Mouse (Mus musculus) cerebellum, adult (tissue): ENCODE measurements around the gene Eri3.
A peak's percentile ranks its signal among the peaks of the same experiment; 100 is the strongest.

Experiments
- ATAC-seq: cut with Nextera tagmentation; 2 replicates; pipeline ENCODE4 v1.9.2; 2017; ENCODE audit warnings: mild to moderate bottlenecking, moderate library complexity, mixed read lengths; ENCODE audit not compliant: insufficient number of reproducible peaks, low FRiP score, low TSS enrichment

Gene Eri3

DNA sequence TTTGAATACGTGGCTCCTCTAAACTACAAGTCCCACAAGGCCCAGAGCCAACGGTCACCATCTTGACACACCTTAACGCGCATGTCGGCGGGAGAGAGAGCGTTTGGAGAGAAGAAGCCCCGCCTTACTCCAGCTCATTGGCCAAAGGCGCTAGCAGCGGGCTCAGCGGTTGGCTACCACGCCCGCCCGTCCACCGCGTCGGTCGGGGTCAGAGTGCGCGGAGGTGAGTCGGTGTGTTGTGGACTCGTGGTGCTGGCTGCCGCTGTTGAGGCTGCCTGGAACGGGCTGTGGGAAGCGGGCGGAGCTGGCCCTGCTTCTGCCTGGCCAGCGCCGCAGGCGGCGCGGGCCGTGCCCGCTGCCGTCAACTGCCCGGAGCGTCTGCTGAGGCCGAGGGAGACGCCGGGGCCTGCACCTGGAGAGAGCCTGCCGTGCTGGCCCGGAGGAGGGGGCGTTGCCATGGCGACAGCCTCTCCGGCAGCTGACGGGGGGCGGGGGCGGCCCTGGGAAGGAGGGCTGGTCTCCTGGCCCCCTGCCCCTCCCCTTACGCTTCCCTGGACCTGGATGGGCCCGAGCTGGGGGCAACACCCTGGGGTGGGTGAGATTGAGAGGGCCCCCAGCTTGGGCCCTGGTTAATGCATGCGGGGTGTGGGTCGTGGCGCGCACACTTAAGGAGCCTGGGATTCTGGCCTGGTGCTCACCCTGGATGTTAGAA lies at the start of gene Eri3:
TSS of gene Eri3 (plus strand) at position 226 of the 712 bp plus-strand sequence.
- peak; percentile 99 for ATAC-seq

DNA sequence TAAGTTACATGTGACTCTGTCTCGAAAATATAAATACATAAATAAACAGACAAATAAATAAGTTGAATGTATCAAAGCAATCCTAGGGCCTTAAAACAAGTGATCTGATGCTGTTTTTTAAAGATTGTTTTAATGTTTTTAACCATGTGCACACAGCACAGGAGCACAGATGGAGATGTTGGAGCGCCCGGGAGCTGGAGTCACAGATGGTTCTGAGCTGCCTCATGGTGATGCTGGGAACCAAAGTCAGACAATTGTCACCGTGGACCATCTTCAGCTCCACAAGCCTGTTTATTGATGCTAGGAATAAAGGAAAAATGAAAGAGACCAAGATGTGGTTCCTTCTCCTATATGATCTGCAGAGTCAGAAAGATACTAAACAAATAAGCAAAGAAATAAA lies 31.9 kb upstream of the Eri3 start:
- no peak for ATAC-seq

DNA sequence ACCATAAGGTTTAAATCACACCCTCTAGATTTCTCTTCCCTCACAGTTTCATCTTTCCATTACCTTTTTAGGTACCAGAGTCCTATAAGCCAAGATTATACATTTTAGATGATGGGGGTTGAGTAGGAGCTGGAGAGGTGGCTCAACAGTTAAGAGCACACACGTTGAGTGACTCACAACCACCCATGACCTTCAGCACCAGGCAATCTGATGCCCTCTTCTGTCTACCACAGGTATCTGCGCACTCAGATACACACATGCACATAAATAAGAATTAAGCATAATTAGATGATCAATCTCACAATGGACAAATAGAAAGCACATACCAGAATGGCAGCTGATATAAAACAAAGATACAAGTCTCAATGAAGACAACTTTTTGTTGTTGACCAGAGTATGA lies 28.8 kb upstream of the Eri3 start:
- no peak for ATAC-seq

DNA sequence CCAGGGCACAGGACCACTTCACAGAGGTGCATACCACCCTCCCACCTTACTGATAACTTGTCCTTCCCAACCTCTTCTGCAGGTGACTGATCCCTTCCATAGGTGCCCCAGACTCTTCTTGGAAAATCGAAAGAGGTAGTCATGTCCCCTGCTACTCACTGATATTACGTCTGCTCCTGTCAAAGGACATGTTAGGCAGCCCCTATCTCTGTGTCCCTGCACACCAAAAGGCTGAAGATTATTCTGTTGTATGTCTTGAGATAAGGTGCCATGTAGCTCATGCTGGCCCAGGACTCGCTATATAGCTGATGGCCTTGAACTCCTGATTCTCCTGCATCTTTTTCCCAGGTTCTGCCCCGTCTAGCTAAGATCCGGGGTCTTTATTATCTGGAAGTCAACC lies 24.2 kb upstream of the Eri3 start:
- no peak for ATAC-seq

DNA sequence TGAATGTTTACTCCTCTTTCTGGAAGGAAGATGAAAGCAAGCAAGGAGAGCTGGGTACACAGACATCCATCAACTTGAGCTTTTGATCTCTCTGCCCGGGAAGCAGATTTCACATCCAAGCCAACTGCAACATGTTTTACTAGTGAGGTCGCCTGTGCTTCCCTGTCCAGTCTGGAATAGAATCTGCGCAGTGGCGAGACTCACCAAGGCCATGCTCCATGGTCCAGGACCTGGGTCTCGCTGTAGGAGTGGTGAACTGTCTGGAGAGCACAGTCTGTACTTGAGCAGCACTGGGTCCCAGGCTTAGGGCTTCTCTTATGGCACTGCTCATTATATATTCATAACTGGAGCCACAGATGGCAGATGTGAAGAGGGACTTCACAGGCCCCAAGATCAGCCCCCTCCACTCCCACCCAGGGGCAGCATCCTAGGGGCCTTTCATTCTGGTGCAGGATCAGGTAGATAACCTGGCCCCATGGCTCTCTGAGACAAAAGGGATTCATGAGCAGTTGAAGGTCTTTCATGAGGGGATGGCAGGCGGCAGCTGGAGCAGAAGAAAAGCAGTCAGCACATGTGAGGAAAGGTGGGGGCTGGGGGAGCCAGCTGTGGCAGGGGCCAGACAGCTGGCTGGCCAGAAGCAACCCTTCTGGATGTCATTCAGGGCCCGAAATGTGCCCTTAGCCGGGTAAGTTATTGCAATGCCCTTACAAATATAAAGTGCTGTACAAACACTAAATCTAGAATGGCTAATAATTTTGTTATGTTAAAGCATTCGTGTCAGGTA lies 22.9 kb upstream of the Eri3 start:
- ATAC-seq = no peak

DNA sequence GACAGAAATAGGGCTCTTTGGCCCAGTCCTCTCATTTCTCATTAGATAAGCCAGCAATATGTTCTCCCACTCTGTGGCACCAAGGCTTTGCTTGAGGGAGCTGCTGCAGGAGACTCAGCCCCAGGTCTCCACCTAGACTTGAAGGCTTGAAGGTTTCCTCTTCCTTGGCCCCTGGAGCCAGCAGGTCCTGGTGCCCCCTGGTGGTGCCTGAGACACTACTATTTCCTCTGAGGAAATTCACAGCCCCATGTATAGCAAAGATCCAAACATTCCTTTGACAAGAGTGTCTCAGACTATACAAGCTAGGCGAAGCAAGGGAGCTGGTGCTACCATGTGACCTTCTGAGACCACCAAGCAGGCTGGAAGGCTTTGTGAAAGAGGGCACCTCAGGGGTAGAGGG lies 22.2 kb upstream of the Eri3 start:
- no peak for ATAC-seq

DNA sequence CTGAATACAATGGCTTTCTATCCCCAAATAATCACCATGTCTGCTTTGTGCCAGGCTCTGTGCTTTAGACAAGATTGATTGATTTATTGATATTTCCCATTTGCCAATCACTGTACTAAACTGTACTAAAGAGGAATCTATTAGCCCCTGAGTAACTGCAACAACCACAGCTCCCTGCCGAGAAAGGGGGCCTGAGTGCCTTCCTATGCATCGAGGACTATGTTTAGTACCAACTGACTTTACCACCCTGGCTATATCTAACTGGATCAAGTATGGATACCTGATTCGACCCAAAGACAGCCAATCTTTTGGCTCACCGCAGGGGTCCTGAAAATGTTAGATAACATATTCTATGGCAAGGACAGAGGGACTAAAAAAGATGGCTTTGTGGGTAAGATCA lies 20.3 kb upstream of the Eri3 start:
- no peak for ATAC-seq

DNA sequence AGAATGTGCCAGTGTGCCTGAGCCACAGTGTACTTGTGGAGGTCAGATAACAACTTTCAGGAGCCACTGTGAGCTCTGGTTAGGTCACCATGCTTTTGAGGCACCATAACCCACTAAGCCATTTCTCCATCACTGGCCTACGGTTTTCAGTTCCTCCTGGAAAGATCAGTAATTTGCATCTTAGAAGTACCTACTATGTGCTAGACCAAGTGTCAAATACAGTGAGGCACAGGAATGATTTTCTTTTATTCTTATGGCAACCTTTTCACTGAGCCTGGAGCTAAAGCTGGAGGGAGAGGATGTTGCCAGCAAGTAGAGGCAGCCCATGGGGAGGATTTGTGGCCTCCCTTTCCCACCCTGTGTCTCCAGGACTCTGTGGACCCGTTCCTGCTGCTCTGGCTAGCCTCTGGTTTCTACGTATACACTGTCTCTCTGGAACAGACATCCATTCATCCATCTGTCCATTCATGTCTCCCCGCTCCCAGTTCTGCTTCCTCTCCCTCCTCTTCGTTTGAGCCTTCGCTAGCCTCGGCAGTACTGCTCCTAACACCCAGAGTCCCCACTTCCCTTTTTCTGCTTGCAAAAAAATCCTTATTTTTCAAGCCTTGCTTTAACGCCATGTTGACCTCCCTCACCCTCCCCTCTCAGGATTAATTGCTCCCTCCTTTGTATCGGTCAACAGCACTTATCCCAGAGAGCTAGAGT lies 14.5 kb upstream of the Eri3 start:
- ATAC-seq = no peak

DNA sequence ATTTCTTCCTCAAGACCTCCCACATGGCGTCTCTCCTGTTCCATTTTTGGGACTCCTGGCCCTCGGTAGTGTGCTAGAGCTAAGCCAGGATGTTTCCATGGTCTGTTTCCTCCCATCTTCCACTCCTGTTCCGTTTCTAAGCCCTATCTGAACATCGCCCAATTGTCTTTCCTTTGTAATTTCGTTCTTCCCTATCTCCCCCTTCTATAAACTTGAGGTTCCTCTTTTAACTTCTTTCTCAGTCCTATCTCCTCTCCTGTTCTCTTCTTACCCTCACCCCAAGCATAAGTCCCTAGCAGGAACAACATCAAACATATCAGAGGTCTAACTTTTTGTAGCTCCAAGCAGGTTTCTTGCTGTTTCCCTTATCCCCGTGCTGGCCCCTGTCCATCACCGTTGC lies 13.2 kb upstream of the Eri3 start:
- no peak for ATAC-seq

DNA sequence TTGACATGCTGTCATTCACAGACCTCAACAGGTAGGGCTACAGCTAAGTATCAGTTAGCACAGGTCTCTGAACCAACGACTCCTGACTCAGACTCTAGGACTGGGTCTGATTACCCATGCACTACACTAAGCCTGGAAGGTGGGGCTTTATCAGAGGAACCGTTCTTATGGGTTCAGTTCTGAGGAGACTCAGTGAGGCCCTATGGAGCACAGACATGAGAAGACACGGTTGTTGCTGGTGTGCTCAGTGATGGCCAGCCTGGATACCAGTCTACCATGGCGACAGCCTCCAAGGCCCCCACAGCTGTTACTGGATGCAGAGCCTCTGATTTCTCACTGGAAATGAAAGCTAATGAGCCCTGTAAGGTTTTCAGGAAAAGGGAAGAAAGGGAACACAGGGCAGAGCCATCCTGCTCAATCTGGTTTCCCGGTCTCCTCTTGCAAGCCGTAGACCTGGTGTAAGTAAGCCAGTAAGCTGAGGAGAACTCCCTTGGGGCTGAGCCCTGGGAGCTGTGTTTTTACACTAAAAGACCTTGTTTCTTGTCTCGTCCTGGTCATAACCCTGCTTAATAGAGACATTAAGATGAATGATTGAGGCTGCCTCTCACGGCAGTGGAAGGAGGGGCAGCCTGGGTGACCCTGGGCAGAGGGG lies 10.7 kb upstream of the Eri3 start:
- ATAC-seq = no peak

DNA sequence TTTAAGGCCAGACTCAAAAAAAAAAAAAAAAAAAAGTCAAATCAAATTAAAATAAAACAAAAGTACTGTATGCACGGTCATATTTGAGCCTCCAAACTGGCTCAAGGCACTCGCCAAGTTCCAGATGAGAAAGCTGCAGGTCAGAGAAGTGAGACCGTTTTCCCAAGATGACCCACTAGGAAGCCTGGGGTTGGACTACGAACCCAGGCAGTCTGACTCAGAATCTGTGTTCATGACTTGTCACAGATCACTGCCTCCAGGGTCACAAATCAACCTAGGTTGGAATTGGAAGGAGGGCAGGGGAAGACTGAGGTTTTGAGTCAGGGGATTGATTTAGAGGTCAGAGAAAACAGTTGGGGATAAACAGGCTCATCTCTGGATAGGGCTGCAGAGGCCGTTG lies 9.6 kb upstream of the Eri3 start:
- ATAC-seq = no peak

DNA sequence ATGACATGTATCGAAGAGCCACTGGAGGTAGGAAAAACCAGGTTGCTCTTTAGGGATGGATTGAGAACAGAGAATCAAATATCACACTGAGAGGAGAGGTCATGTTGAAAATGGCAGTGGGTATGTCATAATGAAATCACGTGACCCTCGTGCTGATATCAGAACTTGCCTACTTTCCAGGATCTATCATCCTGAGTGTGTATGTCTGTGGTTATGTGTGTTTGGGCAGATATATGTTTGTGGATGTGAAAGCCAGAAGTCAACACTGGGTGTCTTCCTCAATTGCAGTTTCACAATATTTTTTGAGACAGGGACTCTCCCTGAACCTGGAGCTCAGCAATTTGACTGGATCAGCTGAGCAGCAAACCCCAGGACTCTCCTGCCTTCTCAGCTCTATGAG lies 4.7 kb upstream of the Eri3 start:
- ATAC-seq = no peak

DNA sequence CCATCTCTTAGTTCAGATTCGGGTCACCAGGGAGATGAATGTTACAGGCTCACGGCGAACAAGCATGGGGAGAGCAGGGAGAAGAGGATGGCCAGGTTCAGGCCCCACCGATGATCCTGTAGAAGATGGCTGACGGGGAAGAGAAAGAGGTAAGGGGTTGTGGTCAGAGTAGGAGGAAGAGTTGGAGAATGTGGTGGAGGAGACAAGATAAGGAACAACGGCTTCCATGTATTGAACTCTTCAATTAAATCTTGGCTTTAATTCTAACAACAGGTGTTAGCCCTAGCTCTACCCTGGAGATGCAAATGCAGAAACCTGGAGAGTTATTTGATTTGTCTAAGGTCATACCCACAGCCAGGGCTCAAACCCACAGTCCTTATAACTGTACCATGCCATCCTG lies 3.5 kb upstream of the Eri3 start:
- ATAC-seq = no peak

DNA sequence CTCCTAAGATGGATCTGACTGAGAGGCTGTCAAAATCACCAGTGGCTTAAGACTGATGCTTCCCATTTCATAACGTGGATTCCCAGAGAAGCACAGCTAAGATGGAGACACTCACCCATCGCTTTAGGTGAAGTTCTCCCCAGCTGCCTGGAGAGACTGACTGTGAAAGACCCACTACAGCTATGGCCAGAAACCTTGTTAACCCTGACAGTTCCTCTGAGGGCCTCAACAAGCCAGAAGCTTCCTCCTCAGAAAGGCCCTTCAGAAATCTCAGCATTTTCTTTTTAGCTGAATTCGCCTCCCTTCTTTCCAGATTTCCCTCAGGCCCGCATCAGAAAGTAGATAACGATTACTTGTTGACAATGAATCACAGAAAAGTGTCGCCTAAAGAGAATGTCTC lies 589 bp upstream of the Eri3 start:
- no peak for ATAC-seq

DNA sequence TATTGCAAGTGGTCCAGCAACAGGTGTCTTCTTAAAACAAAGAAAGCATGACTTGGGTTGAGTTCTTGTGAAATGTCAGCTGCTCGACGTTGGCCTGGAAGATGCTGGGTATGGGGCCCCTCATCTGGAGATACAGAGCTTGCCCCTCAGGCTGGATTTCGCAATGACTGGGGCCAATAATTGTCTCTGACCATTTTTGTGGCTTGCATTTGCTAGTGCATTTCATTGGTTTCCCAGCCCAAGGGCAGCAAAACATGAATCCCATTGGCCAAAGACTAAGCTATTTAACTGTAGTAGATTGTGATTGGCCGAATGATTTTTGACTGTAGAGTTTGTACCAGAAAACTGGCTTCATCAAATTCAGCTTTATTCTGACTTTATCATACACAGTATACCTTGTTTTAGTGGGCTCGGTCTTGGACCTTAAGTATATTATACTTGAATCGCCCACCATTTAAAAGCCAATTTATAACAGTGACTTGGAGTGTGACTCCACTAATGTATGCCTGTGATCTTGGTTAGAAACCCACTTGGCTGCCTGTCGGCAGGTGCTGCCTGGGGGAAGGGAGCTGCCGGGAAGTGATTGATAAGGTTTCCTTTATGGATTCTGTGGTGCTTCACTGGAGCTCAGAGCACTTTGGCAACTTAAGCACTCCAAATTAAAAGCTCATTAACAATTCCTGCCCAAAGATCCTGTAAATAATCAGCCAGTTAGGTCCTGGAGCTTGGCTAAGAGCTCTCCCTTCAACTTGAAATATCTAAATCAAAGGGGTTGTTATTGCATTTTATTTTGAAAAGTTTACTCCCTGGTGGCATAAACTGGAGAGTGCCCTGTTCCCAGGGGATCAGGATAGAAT lies 1.2 kb downstream of the Eri3 start:
- ATAC-seq = no peak

DNA sequence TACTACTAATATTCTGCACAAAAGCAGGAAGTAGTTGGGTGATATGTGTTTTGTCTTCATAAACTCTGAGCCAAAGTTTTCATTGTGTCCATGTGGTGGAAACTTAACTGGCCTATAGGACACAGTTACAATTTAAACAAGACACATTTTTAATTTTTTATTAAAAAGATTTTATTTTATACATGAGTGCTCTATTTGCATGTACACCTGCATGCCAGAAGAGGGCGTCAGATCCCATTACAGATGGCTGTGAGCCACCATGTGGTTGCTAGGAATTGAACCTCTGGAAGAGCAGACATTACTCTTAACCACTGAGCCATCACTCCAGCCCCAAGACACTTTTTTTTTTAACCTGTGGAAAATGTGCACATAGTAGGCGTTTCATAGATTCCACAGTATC lies 5.3 kb downstream of the Eri3 start:
- ATAC-seq = no peak

DNA sequence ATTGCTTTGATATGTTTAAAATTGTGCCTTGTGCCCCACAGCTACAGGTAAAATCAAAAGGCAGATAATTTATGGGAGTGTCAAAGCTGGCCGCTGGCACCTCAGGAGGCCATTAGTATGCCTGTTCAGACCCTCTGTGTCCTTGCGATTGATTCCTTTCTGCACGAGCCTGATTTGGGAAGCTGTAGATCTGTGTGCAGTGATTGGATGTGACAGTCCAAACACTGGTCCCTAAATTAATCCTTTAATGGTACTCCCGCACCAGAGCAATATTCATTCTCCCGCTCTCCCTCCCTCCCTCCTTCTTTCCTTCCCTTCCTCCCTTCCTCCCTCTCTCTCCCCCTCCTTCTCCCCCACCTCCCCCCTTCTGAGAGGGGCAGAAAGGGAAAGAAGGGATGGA lies 6.2 kb downstream of the Eri3 start:
- no peak for ATAC-seq

DNA sequence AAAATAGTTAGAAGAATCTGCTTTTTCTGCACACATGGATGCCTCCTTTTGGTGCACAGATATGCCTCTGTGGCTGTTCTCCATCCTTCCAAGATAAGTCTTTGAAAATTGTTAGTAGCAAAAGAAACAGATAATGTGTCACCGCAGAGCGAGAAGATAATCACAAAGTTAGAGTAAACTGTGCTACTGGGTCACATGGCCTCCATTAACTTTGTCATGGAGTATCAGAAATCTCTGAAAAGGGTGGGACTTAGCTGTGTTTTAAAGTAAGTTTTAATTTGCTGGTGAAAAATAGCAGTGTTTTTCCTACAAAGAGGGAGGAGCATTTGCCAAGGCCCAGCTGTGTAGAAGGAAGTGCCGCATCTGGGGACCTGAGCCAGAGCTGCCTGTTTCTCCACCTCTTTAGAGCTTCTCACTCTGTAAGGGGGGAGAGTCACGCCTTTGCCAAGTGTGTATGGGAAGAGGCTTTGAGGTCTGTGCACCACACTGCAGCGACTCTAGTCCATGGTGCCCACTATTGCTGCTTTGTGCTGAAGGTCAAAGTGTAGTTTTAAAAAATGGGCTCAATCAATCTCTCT lies 7.0 kb downstream of the Eri3 start:
- ATAC-seq = no peak

DNA sequence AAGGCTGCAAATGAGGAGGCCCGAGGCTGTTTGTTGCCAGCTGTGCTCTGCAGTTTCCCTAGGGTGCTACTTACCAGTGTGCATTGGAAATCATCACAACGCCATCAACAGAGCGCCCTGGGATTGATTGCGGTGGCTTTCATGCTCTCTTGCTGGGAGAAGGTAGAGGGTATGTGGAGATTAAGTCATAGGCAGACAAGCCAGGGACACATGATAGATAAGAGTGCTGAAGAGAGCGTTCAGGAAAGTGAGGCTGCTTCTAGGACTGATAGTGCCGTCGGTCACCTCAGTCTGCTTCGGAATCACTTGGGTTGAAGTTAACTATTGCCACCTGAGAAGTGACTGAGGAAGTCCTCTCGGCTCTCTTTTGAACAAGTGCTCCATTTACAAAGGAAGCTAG lies 13.8 kb downstream of the Eri3 start:
- ATAC-seq = no peak

DNA sequence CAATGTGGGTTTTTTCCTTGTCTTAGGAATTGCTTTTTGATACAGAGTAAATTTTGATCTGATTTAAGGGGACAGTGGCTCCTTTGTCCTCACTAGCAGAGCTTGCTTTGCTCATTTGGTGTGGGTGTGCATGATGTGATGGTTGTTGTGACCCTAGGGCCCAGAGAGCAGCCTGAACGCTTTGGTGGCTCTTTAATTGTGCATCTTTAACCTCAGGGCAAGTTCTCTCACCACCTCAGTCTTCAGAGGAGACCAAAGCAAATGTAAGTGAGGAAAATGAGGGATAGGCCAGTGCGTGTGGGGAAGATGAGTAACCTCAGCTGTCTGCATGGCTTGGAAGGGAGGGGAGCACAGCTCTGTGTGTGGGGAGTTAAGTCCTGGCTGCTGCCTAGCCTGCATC lies 18.7 kb downstream of the Eri3 start:
- no peak for ATAC-seq
